Mouse (Mus musculus) thymus, adult 2 months (tissue): Measurements from ENCODE around the gene Gpcpd1.

ENCODE experiments used
- CTCF ChIP-seq: fragments of 200-500 bp; IDR thresholded peaks from 2 replicates; pipeline ENCODE4 v1.5.1; 2012; ENCODE audit warnings: mild to moderate bottlenecking, control low read depth, low read length, moderate library complexity, borderline replicate concordance; ENCODE audit not compliant: control insufficient read depth, poor library complexity, insufficient read depth; ENCODE audit errors: extremely low read depth
- POLR2A ChIP-seq: fragments of 200-500 bp; IDR thresholded peaks from 2 replicates; pipeline ENCODE4 v1.6.1; 2012; ENCODE audit warnings: mild to moderate bottlenecking, low read length, control low read depth, moderate library complexity; ENCODE audit not compliant: control insufficient read depth, poor library complexity, insufficient read depth; ENCODE audit errors: extremely low read depth

DNA sequence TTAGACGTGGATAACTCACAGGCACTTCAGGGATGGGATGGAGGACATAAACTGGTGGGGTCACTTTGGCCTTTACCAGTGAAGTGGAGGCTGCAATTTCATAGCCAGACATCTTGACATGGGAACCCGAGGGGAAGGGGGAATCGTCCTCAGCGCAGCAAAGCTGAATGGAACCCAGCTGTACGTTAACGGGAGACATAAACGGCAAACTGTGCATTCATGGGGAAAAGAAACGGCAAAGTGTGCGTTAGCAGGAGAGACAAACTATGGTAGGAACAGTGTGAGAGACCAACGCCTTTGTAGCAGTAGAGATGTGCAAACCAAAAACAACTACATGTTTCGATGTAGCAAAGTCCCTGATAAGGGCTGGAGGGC lies 74.6 kb downstream of the Gpcpd1 start:
- TF ChIP-seq POLR2A = no peak
- TF ChIP-seq CTCF = no peak
